Mouse (Mus musculus): ENCODE data around the gene Med21. TPM values are rescaled to one million over a fixed set of nuclear protein-coding genes. Genes with fewer than 3 reads are reported as not detected.

Med21 gene
- polyA plus RNA-seq, 1 experiment from 2014 or later: 156 TPM

Other genes starting within 250 kb of the Med21 start
- gene Itpr2, start 140.3 kb upstream of the Med21 start, polyA plus RNA-seq (2014; fragmentation: Nextera tagmentation; extraction: Ambion mirVana): 43.4 and 46.1 TPM in 2 replicates
- gene Fgfr1op2, start 65.3 kb upstream of the Med21 start, polyA plus RNA-seq (2014; fragmentation: Nextera tagmentation; extraction: Ambion mirVana): 89.0 and 95.3 TPM in 2 replicates
- gene Ints13, start 64.7 kb upstream of the Med21 start, polyA plus RNA-seq (2014; fragmentation: Nextera tagmentation; extraction: Ambion mirVana): 41.3 and 42.7 TPM in 2 replicates
- gene Tm7sf3, start 277 bp downstream of the Med21 start, polyA plus RNA-seq (2014; fragmentation: Nextera tagmentation; extraction: Ambion mirVana): 43.2 and 44.7 TPM in 2 replicates
- 43.1 and 43.2 TPM in 2 replicates for gene Stk38l, start 82.4 kb downstream of the Med21 start, polyA plus RNA-seq (2014; fragmentation: Nextera tagmentation; extraction: Ambion mirVana)
- gene Arntl2, start 153.5 kb downstream of the Med21 start, polyA plus RNA-seq (2014; fragmentation: Nextera tagmentation; extraction: Ambion mirVana): 2.1 and 3.7 TPM in 2 replicates
- 0.31 TPM in 1 of 2 replicates, not detected in the other for gene Smco2, start 207.6 kb downstream of the Med21 start, polyA plus RNA-seq (2014; fragmentation: Nextera tagmentation; extraction: Ambion mirVana)
- 50.6 and 62.7 TPM in 2 replicates for gene Ppfibp1, start 245.9 kb downstream of the Med21 start, polyA plus RNA-seq (2014; fragmentation: Nextera tagmentation; extraction: Ambion mirVana)

Measured in heart, embryonic 14.5 days (tissue).